Mouse (Mus musculus) MEL (cell line): ENCODE results near the gene Hmgn1.

Source experiments
- BHLHE40 ChIP-seq: IDR thresholded peaks from 2 replicates; pipeline ENCODE4 v1.6.1; 2012; ENCODE audit warnings: low read depth, mild to moderate bottlenecking, inconsistent platforms, low read length, improper control_type of control experiment, borderline replicate concordance
- CTCF ChIP-seq, 3 experiments: IDR thresholded peaks in 2 of 3; conservative IDR thresholded peaks in 1 of 3; 2 replicates each; pipeline ENCODE4 v1.5.1; 2011 to 2012; ENCODE audit warnings: low read length in 3 of 3, low read depth in 2 of 3, mild to moderate bottlenecking in 2 of 3, improper control_type of control experiment in 1 of 3, inconsistent platforms in 1 of 3, mixed read lengths in 1 of 3, moderate library complexity in 1 of 3; ENCODE audit not compliant: control insufficient read depth in 1 of 3, insufficient read depth in 1 of 3, poor library complexity in 1 of 3, severe bottlenecking in 1 of 3
- GATA1 ChIP-seq: IDR thresholded peaks from 2 replicates; pipeline ENCODE4 v1.6.1; 2011; ENCODE audit warnings: low read depth, low read length, improper control_type of control experiment
- KAT2A ChIP-seq: conservative IDR thresholded peaks from 2 replicates; pipeline ENCODE4 v1.6.1; 2012; ENCODE audit warnings: low read depth, low read length, improper control_type of control experiment, inconsistent platforms
- MAX ChIP-seq: IDR thresholded peaks from 2 replicates; pipeline ENCODE4 v1.6.1; 2011; ENCODE audit warnings: low read length, improper control_type of control experiment

DNA sequence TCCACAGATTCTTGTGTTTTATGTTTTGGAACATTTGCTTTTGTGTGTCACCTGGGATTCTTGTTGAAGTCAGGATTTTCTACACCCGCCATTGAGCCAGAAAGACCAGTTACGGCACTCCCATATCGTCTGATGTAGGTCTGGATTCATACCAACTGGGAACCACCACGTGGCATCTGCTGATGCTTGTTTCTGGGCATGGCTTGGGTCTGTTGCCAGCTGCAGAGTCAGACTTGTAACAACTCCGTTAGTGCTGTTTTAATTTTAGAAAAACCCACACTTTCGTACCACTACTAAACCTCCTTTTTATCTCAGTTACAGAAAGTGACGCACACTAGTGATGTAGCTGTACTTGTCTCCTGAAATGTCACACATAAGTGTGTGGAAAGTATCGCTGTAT is 28.5 kb upstream of the Hmgn1 start:
- TF ChIP-seq CTCF (IDR thresholded peaks at IDR 0.05 in 2 of 3, conservative IDR thresholded peaks at IDR 0.05 in 1 of 3; ENCODE audit: control insufficient read depth in 1 of 3, insufficient read depth in 1 of 3, low read depth in 2 of 3, low read length in 3 of 3, poor library complexity in 1 of 3, severe bottlenecking in 1 of 3): no peak
- TF ChIP-seq MAX: no peak
- no peak for TF ChIP-seq BHLHE40
- TF ChIP-seq KAT2A: no peak
- no peak for TF ChIP-seq GATA1
